Mouse (Mus musculus) kidney, adult 2 months (tissue): Measurements from ENCODE around the gene Pole3.
"Not testable (repeated sequence)": the region's sequence is repeated elsewhere in the genome, so short reads cannot be mapped to it uniquely, and the experiment has no call there.

Source experiments
- CTCF ChIP-seq: fragments of 200-500 bp; conservative IDR thresholded peaks from 2 replicates; pipeline ENCODE4 v1.5.1; 2011; ENCODE audit warnings: low read depth, mild to moderate bottlenecking, control low read depth, low read length, moderate library complexity, mixed read lengths; ENCODE audit not compliant: insufficient read depth, insufficient read length
- POLR2A ChIP-seq: fragments of 200-500 bp; IDR thresholded peaks from one replicate; pipeline ENCODE4 v1.6.1; 2011; ENCODE audit warnings: low read depth, low read length, control low read depth

GRCm38 (mm10) chr4:62479593-62479936 lies 45.3 kb downstream of the Pole3 start:
- peak; percentile 33 for TF ChIP-seq CTCF
- not testable (repeated sequence) for TF ChIP-seq POLR2A
